Mouse (Mus musculus): Measurements from ENCODE around the gene Gm10486.
"Not testable (repeated sequence)": the region's sequence is repeated elsewhere in the genome, so short reads cannot be mapped to it uniquely, and the experiment has no call there.

DNA sequence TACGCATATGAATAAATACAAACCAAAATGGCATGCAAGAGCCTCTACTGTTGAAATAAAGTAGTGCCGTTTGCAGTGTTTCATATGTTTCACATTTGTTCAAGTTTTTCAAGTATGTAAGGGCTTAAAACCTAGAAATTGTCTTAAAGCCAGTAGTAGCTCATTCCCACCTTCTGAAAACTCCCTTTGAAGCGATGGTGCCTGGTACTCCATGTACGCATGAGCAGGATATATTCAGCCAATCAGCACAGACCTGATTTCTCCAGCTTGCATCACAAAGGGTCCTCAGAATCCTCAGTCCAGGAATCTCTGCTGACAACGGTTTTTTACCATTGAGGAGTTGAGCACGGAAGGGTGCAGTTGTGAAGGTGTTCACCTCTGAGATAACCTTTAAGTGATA is at the start of gene Gm10486:
- TF ChIP-seq CTCF, EP300 (IDR thresholded peaks at IDR 0.05; ENCODE audit: low read depth): not testable (repeated sequence)

Data from liver, postnatal 0 days (tissue).